Mouse (Mus musculus) heart, postnatal 10 days (tissue): ENCODE measurements around the gene Sgms1. TPM values are rescaled to one million over a fixed set of nuclear protein-coding genes. Genes with fewer than 3 reads are reported as not detected.

Source experiments
- DNase-seq, 2 experiments: peaks; one replicate each; pipeline ENCODE4 v3.0.0; 2021
- intact Hi-C: fragments of 180-260 bp; cut with DNase I; formaldehyde crosslinking; loops from one replicate; pipeline ENCODE4 v1.15.1; 2025
- total RNA-seq, 2 experiments: library from RNA; stranded (reverse); gene quantifications; 2 replicates each; pipeline ENCODE4 v1.2.3; 2021

Sgms1 gene
- total RNA-seq, 2 experiments from 2014 or later: 54.1 to 67.2 TPM

GRCm38 (mm10) chr19:32196976-32197819 is 192.3 kb downstream of the Sgms1 start:
- no peak for DNase-seq
- intact Hi-C loops: no loop called here

GRCm38 (mm10) chr19:32196222-32196621 is 193.3 kb downstream of the Sgms1 start:
- intact Hi-C loops: no loop called here
- peak in 1 of 2 experiments; percentile 55 for DNase-seq

- DNase-seq: no peak
- intact Hi-C loops: no loop called here
These were observed 194.7 kb downstream of the Sgms1 start for GRCm38 (mm10) chr19:32194863-32195262.

- intact Hi-C loops: no loop called here
- DNase-seq: no peak
These were observed 195.4 kb downstream of the Sgms1 start for GRCm38 (mm10) chr19:32194074-32194473.

GRCm38 (mm10) chr19:32191596-32191995 is 197.9 kb downstream of the Sgms1 start:
- no peak for DNase-seq
- intact Hi-C loops: no loop called here

- intact Hi-C loops: no loop called here
- no peak for DNase-seq
These were observed 199.6 kb downstream of the Sgms1 start for GRCm38 (mm10) chr19:32189961-32190360.

- intact Hi-C loops: no loop called here
- no peak for DNase-seq
These were observed 200.5 kb downstream of the Sgms1 start for GRCm38 (mm10) chr19:32189036-32189436.

GRCm38 (mm10) chr19:32186594-32187092 is 202.9 kb downstream of the Sgms1 start:
- intact Hi-C loops: no loop called here

GRCm38 (mm10) chr19:32183005-32183404 is 206.5 kb downstream of the Sgms1 start:
- intact Hi-C loops: loop anchor here (5.0 kb wide), 1 partner anchor 119 kb away; no protein-coding TSS in a partner anchor
- DNase-seq: no peak

More at GRCm38 (mm10) chr19:32186594-32187092, 202.9 kb downstream of the Sgms1 start:
- DNase-seq: peak in 1 of 2 experiments; percentile 37

GRCm38 (mm10) chr19:32182471-32182870 is 207.0 kb downstream of the Sgms1 start:
- no peak for DNase-seq
- intact Hi-C loops: loop anchor here (5.0 kb wide), 1 partner anchor 120 kb away; no protein-coding TSS in a partner anchor

GRCm38 (mm10) chr19:32181721-32182394 is 207.7 kb downstream of the Sgms1 start:
- DNase-seq: peak; percentile 51 to 54
- intact Hi-C loops: loop anchor here (5.0 kb wide), 1 partner anchor 120 kb away; no protein-coding TSS in a partner anchor

GRCm38 (mm10) chr19:32180756-32181674 is 208.5 kb downstream of the Sgms1 start:
- intact Hi-C loops: loop anchor here (5.0 kb wide), 1 partner anchor 121 kb away; no protein-coding TSS in a partner anchor
- peak; percentile 80 to 87 for DNase-seq

- DNase-seq: peak; percentile 57 to 63
- intact Hi-C loops: loop anchor here (5.0 kb wide), 1 partner anchor 122 kb away; no protein-coding TSS in a partner anchor
These were observed 209.5 kb downstream of the Sgms1 start for GRCm38 (mm10) chr19:32179978-32180413.

GRCm38 (mm10) chr19:32179514-32179913 is 210.0 kb downstream of the Sgms1 start:
- intact Hi-C loops: no loop called here
- DNase-seq: peak in 1 of 2 experiments; percentile 57

- intact Hi-C loops: no loop called here
- DNase-seq: no peak
These were observed 211.4 kb downstream of the Sgms1 start for GRCm38 (mm10) chr19:32178161-32178560.

GRCm38 (mm10) chr19:32176458-32176857 is 213.1 kb downstream of the Sgms1 start:
- intact Hi-C loops: no loop called here
- DNase-seq: no peak

GRCm38 (mm10) chr19:32175991-32176390 is 213.5 kb downstream of the Sgms1 start:
- DNase-seq: no peak
- intact Hi-C loops: no loop called here

GRCm38 (mm10) chr19:32175013-32175412 is 214.5 kb downstream of the Sgms1 start:
- no peak for DNase-seq
- intact Hi-C loops: no loop called here

- no peak for DNase-seq
- intact Hi-C loops: loop anchor here (5.0 kb wide), 2 partner anchors 213 to 313 kb away; partner anchors contain the start of genes Minpp1 and Sgms1
These were observed 215.0 kb downstream of the Sgms1 start for GRCm38 (mm10) chr19:32174561-32174960.
